ENCODE assay signal across 8 mouse cellular contexts in the genomic region with DNA sequence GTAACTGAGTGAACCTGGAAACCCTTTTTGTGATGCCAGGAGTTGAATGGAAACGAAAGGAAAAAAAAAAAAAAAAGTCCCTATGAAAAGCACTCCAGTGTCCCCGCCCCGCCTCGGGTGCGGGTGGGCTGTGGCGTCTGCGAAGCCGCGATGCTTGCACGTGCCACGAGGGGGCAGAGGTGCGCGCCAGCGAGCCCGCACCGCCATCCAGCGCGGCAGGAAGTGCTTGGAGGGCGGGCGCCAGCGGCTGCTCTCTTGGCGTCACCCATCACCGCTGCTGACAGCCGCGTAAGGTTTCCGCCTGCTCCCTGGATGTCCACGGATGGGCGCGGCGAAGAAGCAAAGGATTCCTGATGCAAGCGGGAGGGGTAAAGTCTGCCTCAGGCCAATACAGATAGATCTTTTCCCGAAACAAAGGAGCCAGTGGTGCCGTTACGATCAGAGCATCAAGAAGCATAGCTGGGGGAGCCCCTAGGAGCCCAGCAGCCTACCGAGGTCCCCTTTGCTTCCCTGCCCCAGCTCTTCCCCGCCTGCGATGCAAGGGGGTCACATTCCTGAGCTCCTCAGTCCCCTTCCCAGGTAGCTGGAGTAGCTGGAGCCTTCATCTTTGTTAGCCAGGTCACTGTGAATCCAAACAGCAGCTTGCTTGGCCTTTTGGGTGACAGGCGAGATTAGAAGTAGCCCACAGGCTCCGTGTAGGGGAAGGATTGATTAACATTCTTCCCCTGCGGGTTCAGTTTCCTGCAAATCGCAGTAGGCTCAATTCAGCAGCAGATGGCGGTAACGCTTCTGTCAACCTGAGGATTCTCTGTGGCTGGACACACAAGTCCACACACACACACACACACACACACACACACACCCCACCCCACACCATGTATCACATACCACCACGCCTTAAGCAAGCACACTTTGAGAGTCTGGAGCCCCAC.
A peak's percentile ranks its signal among the peaks of the same experiment; 100 is the strongest.
DNase-seq lines count a peak whose midpoint lies in the region; ATAC-seq and TF ChIP-seq lines count a peak whose summit lies in the region.

No protein-coding gene starts in this region.

- no peaks in the 10 kb centered on the region for H3K36me3 ChIP-seq in forebrain, embryonic 13.5 days (ENCODE audit: poor library complexity, severe bottlenecking)
- no peaks in the 10 kb centered on the region for H3K36me3 ChIP-seq in liver, embryonic 16.5 days (ENCODE audit: control insufficient read depth, insufficient read depth)
- no peaks in the 10 kb centered on the region for H3K36me3 ChIP-seq in neural tube, embryonic 14.5 days (ENCODE audit: control insufficient read depth, insufficient read depth, low read length)
- H3K36me3 ChIP-seq in testis, adult 2 months (ENCODE audit: control insufficient read depth, insufficient read depth, low read length): no peaks in the 10 kb centered on the region

- peak overlapping the region; percentile 83 for H3K9ac ChIP-seq in forebrain, embryonic 13.5 days
- H3K9ac ChIP-seq in liver, embryonic 16.5 days (ENCODE audit: low read depth, low read length): peak overlapping the region; percentile 16; the same call in 1 of the 2 replicates
- H3K9ac ChIP-seq in neural tube, embryonic 14.5 days (replicated peaks; ENCODE audit: low read depth, low read length): peak overlapping the region; percentile 92

- no peaks in the 10 kb centered on the region for H3K9me3 ChIP-seq in forebrain, embryonic 13.5 days (replicated peaks)
- no peaks in the 10 kb centered on the region for H3K9me3 ChIP-seq in liver, embryonic 16.5 days (replicated peaks; ENCODE audit: control insufficient read depth, low read length)
- no peaks in the 10 kb centered on the region for H3K9me3 ChIP-seq in neural tube, embryonic 14.5 days (ENCODE audit: control insufficient read depth, low read length)

- DNase-seq in CD8-positive naive resting alpha-beta T cell, adult 2 months (ENCODE audit: low read depth in 2 of 2, low spot score in 2 of 2): peak; percentile 83 to 88
- peak; percentile 93 to 94 for DNase-seq in heart, postnatal 10 days
- DNase-seq in kidney, postnatal 4 days: peak; percentile 94 to 96

- peak overlapping the region; percentile 98 for H3K27ac ChIP-seq in forebrain, embryonic 13.5 days
- H3K27ac ChIP-seq in liver, embryonic 16.5 days (ENCODE audit: low read length): no peak overlapping the region
- peak overlapping the region; percentile 100 for H3K27ac ChIP-seq in neural tube, embryonic 14.5 days (ENCODE audit: low read depth, low read length)
- no peak overlapping the region for H3K27ac ChIP-seq in testis, adult 2 months (ENCODE audit: control insufficient read depth, insufficient read depth, low read depth, low read length)

- peak; percentile 26; the same call in 1 of the 2 replicates for TF ChIP-seq POLR2A in testis, adult 2 months (IDR thresholded peaks at IDR 0.05; ENCODE audit: control insufficient read depth, low read depth, low read length)

- intact Hi-C loops in heart, postnatal 10 days (cut with DNase I): loop anchor here (2.0 to 5.0 kb wide), 2 partner anchors 592 to 722 kb away; no protein-coding TSS in a partner anchor

- H3K4me3 ChIP-seq in forebrain, embryonic 13.5 days: peak overlapping the region; percentile 53
- peak overlapping the region; percentile 47 for H3K4me3 ChIP-seq in liver, embryonic 16.5 days (ENCODE audit: low read depth, low read length)
- peak overlapping the region; percentile 53 for H3K4me3 ChIP-seq in neural tube, embryonic 14.5 days (ENCODE audit: low read depth, low read length)
- H3K4me3 ChIP-seq in testis, adult 2 months (ENCODE audit: control insufficient read depth, low read depth, low read length): peak overlapping the region; percentile 89

- peak; percentile 80 for TF ChIP-seq CTCF in testis, adult 2 months (IDR thresholded peaks at IDR 0.05; ENCODE audit: control insufficient read depth, insufficient read depth, insufficient replicate concordance, low read depth, low read length)

- peak overlapping the region; percentile 81 for H3K4me2 ChIP-seq in forebrain, embryonic 13.5 days
- peak overlapping the region; percentile 58 for H3K4me2 ChIP-seq in liver, embryonic 16.5 days (ENCODE audit: low read depth, low read length)
- peak overlapping the region; percentile 95 for H3K4me2 ChIP-seq in neural tube, embryonic 14.5 days (ENCODE audit: low read depth, low read length)

- H3K4me1 ChIP-seq in forebrain, embryonic 13.5 days: peaks cover 9% of the 10 kb centered on the region; the same call in 1 of the 2 replicates
- H3K4me1 ChIP-seq in liver, embryonic 16.5 days (ENCODE audit: control insufficient read depth, low read depth, low read length): no peaks in the 10 kb centered on the region; the same call in 1 of the 2 replicates
- H3K4me1 ChIP-seq in neural tube, embryonic 14.5 days (ENCODE audit: control insufficient read depth, insufficient read depth, low read length): peaks cover 9% of the 10 kb centered on the region; the same call in 1 of the 2 replicates
- peaks cover 10% of the 10 kb centered on the region for H3K4me1 ChIP-seq in testis, adult 2 months (ENCODE audit: control insufficient read depth, insufficient read depth, low read length)

- no peaks in the 10 kb centered on the region for H3K27me3 ChIP-seq in forebrain, embryonic 13.5 days
- no peaks in the 10 kb centered on the region for H3K27me3 ChIP-seq in liver, embryonic 16.5 days (ENCODE audit: control insufficient read depth, insufficient read depth, low read depth, low read length)
- H3K27me3 ChIP-seq in neural tube, embryonic 14.5 days (ENCODE audit: control insufficient read depth, insufficient read depth, low read length): no peaks in the 10 kb centered on the region
- no peaks in the 10 kb centered on the region for H3K27me3 ChIP-seq in testis, adult 2 months (ENCODE audit: control insufficient read depth, insufficient read depth, low read length)

- peak; percentile 89 for ATAC-seq in cerebellum, adult (ENCODE audit: insufficient number of reproducible peaks, low FRiP score, low TSS enrichment)
- peak; percentile 96 for ATAC-seq in forebrain, embryonic 13.5 days
- peak; percentile 75 for ATAC-seq in liver, embryonic 16.5 days (ENCODE audit: low read depth)
- peak; percentile 98 for ATAC-seq in neural tube, embryonic 14.5 days (ENCODE audit: low read depth)

- 1% methylated on average over 41 of the region's 44 CpGs for WGBS in forebrain, embryonic 13.5 days
- WGBS in liver, embryonic 16.5 days (ENCODE audit: insufficient replicate concordance): 1% methylated on average over 44 of the region's 44 CpGs
- WGBS in neural tube, embryonic 14.5 days: 1% methylated on average over 44 of the region's 44 CpGs

Comparison
In these comparisons a context has a peak if more than half of its experiments do, and no peak if none do; other contexts are left out.
1. H3K27ac ChIP-seq: peak in forebrain, embryonic 13.5 days (single experiment) and neural tube, embryonic 14.5 days (single experiment); none in liver, embryonic 16.5 days (single experiment) and testis, adult 2 months (single experiment).
2. H3K9ac ChIP-seq: peak in every context shown above with its lines; median percentile 92 in neural tube, embryonic 14.5 days; 83 in forebrain, embryonic 13.5 days; 16 in liver, embryonic 16.5 days.
3. Peak in every context shown above with its lines, with median percentiles within 50 percentile points of each other: DNase-seq, ATAC-seq, H3K4me2 ChIP-seq and H3K4me3 ChIP-seq.